In the genomic region with DNA sequence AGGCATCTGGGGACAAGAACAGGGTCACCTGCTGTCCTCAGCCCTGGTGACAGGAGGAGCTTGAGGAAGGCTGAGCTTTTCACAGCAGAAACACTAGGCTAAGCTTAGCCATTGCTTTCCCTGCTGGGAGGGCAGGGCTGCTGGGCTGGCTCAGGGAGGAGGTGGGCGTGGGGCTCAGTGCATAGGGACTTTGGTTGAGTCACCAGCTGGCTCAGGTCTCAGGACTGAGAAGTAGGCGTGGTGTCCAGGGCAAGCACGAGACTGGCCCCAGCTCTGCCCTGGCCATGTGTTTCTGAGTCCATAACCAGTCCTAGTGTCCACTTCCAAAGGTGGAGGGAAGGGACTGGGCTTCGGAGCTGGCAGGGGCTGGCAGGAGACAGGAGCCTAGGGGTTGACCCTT, we compare ENCODE assay signal across 12 mouse cellular contexts. TPM values are rescaled to one million over a fixed set of nuclear protein-coding genes. Genes with fewer than 3 reads are reported as not detected.
DNase-seq lines count a peak whose midpoint lies in the region; ATAC-seq lines count a peak whose summit lies in the region.
"Had no signal": no experiment of that assay in that cellular context is flagged by ENCODE, and none has a peak within 500 bp of the region (broad histone marks: within the 10 kb centered on the region; RNA-seq: fewer than 3 reads in every experiment).

No protein-coding gene starts in this region.

- no peak overlapping the region for H3K9ac ChIP-seq in hindbrain, embryonic 13.5 days
- H3K9ac ChIP-seq: heart, embryonic 13.5 days; midbrain, embryonic 12.5 days; neural tube, embryonic 15.5 days had no signal

- no peak overlapping the region for H3K27ac ChIP-seq in midbrain, embryonic 10.5 days (replicated peaks)
- H3K27ac ChIP-seq in hindbrain, embryonic 13.5 days: no peak overlapping the region
- H3K27ac ChIP-seq: heart, embryonic 13.5 days; midbrain, embryonic 12.5 days; neural tube, embryonic 15.5 days had no signal

- no peaks in the 10 kb centered on the region for H3K27me3 ChIP-seq in midbrain, embryonic 10.5 days (ENCODE audit: low read depth, poor library complexity, severe bottlenecking)
- H3K27me3 ChIP-seq in hindbrain, embryonic 13.5 days: no peaks in the 10 kb centered on the region
- H3K27me3 ChIP-seq: heart, embryonic 13.5 days; midbrain, embryonic 12.5 days; neural tube, embryonic 15.5 days had no signal

- intact Hi-C loops in heart, postnatal 10 days (cut with DNase I): no loop called here

- peaks cover 71% of the 10 kb centered on the region for H3K36me3 ChIP-seq in midbrain, embryonic 10.5 days
- H3K36me3 ChIP-seq in hindbrain, embryonic 13.5 days: peaks cover 79% of the 10 kb centered on the region
- H3K36me3 ChIP-seq: heart, embryonic 13.5 days had no signal

- DNase-seq in lung, adult 18-20 months: peak; percentile 61 to 64
- no peak for DNase-seq in lung, postnatal 14 days
- peak; percentile 62 for DNase-seq in adrenal gland, adult 8-10 months
- peak; percentile 72 to 75 for DNase-seq in heart, postnatal 10 days
- peak; percentile 56 for DNase-seq in urinary bladder, postnatal 25 days (ENCODE audit: low spot score)
- DNase-seq in midbrain, embryonic 10.5 days (ENCODE audit: low spot score): no peak
- DNase-seq in embryo, embryonic 11 days: no peak
- DNase-seq: kidney, adult 11 months had no signal

- no peak overlapping the region for H3K4me3 ChIP-seq in midbrain, embryonic 10.5 days
- H3K4me3 ChIP-seq in hindbrain, embryonic 13.5 days: no peak overlapping the region
- H3K4me3 ChIP-seq: heart, embryonic 13.5 days; midbrain, embryonic 12.5 days; neural tube, embryonic 15.5 days had no signal

- no peaks in the 10 kb centered on the region for H3K9me3 ChIP-seq in midbrain, embryonic 10.5 days (replicated peaks)
- H3K9me3 ChIP-seq in hindbrain, embryonic 13.5 days: no peaks in the 10 kb centered on the region
- H3K9me3 ChIP-seq: heart, embryonic 13.5 days; midbrain, embryonic 12.5 days; neural tube, embryonic 15.5 days had no signal

- 80% methylated on average over 4 of the region's 4 CpGs for WGBS in midbrain, embryonic 10.5 days
- 87% methylated on average over 4 of the region's 4 CpGs for WGBS in hindbrain, embryonic 13.5 days

- H3K4me2 ChIP-seq in hindbrain, embryonic 13.5 days: no peak overlapping the region
- H3K4me2 ChIP-seq: heart, embryonic 13.5 days; midbrain, embryonic 12.5 days; neural tube, embryonic 15.5 days had no signal

- peaks cover 15% of the 10 kb centered on the region for H3K4me1 ChIP-seq in midbrain, embryonic 10.5 days
- H3K4me1 ChIP-seq in hindbrain, embryonic 13.5 days (replicated peaks): no peaks in the 10 kb centered on the region

- no peak for ATAC-seq in hindbrain, embryonic 13.5 days (ENCODE audit: low FRiP score)

RNA-seq across cellular contexts. Expression of gene Triobp, which starts 12.6 kb away (rescaled TPM):
- 100 to 1,000 TPM; 121 to 175 (median 150) TPM for total RNA-seq in adrenal gland, adult 8-10 months (2022)
- 10 to 100 TPM; 49.2 to 58.0 TPM for total RNA-seq in heart, postnatal 10 days (2021)
- polyA plus RNA-seq in midbrain, embryonic 10.5 days (2016; fragmentation: Nextera tagmentation; extraction: Ambion mirVana): 39.7 and 39.8 TPM in 2 replicates
- polyA plus RNA-seq in hindbrain, embryonic 13.5 days (2015; fragmentation: Nextera tagmentation; extraction: Ambion mirVana): 31.6 and 36.6 TPM in 2 replicates

RNA-seq across cellular contexts. Expression of gene Nol12, which starts 25.4 kb away (rescaled TPM):
- 10 to 100 TPM; 51.2 to 58.9 (median 52.1) TPM for total RNA-seq in adrenal gland, adult 8-10 months (2022)
- 10 to 100 TPM; 17.8 to 18.9 TPM for total RNA-seq in heart, postnatal 10 days (2021)
- polyA plus RNA-seq in midbrain, embryonic 10.5 days (2016; fragmentation: Nextera tagmentation; extraction: Ambion mirVana): 62.7 and 71.2 TPM in 2 replicates
- polyA plus RNA-seq in hindbrain, embryonic 13.5 days (2015; fragmentation: Nextera tagmentation; extraction: Ambion mirVana): 57.4 and 62.3 TPM in 2 replicates

RNA-seq across cellular contexts. Expression of gene Lgals1, which starts 33.6 kb away (rescaled TPM):
- total RNA-seq in adrenal gland, adult 8-10 months (2022): 100 to 1,000 TPM; 294 to 595 (median 433) TPM
- total RNA-seq in heart, postnatal 10 days (2021): 100 to 1,000 TPM; 372 to 385 TPM
- 341 and 392 TPM in 2 replicates for polyA plus RNA-seq in midbrain, embryonic 10.5 days (2016; fragmentation: Nextera tagmentation; extraction: Ambion mirVana)
- polyA plus RNA-seq in hindbrain, embryonic 13.5 days (2015; fragmentation: Nextera tagmentation; extraction: Ambion mirVana): 193 and 202 TPM in 2 replicates

RNA-seq across cellular contexts. Expression of gene Pdxp, which starts 46.4 kb away (rescaled TPM):
- 1 to 10 TPM; 4.6 to 8.6 (median 5.9) TPM for total RNA-seq in adrenal gland, adult 8-10 months (2022)
- total RNA-seq in heart, postnatal 10 days (2021): 1 to 10 TPM; 2.8 to 3.2 TPM
- polyA plus RNA-seq in midbrain, embryonic 10.5 days (2016; fragmentation: Nextera tagmentation; extraction: Ambion mirVana): 27.3 and 29.8 TPM in 2 replicates
- 62.7 and 64.3 TPM in 2 replicates for polyA plus RNA-seq in hindbrain, embryonic 13.5 days (2015; fragmentation: Nextera tagmentation; extraction: Ambion mirVana)

Comparison
In these comparisons a context has a peak if more than half of its experiments do, and no peak if none do; other contexts are left out.
1. DNase-seq: peak in lung, adult 18-20 months (2 of 2), adrenal gland, adult 8-10 months (single experiment), heart, postnatal 10 days (2 of 2) and urinary bladder, postnatal 25 days (single experiment); none in lung, postnatal 14 days (single experiment), midbrain, embryonic 10.5 days (single experiment) and embryo, embryonic 11 days (single experiment).